Mouse (Mus musculus) fibroblast of lung, adult 2 months (primary cell): ENCODE measurements around the gene Ccnyl1.

Experiments used
- DNase-seq: peaks from one replicate; pipeline ENCODE4 v3.0.0-alpha.2; 2011; ENCODE audit warnings: low read depth

Gene Ccnyl1

DNA sequence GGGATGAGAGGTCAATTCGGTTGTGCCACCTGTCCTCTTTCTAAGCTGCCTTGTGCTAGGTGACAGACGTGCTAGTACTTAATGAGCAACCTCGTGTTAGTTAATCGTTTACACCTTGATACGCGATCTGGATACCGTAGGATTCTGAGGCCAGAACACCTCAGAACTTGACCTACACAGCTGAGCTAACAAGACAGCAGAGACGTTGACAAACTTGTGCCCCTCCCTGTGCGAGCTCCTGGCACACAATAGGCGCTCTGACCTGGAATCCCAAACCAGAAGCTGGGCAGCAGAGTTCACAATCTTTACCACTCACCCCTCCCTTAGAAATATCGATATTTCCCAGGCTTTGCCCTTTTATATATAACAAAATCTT lies 47.9 kb downstream of the Ccnyl1 start:
- DNase-seq: no peak

DNA sequence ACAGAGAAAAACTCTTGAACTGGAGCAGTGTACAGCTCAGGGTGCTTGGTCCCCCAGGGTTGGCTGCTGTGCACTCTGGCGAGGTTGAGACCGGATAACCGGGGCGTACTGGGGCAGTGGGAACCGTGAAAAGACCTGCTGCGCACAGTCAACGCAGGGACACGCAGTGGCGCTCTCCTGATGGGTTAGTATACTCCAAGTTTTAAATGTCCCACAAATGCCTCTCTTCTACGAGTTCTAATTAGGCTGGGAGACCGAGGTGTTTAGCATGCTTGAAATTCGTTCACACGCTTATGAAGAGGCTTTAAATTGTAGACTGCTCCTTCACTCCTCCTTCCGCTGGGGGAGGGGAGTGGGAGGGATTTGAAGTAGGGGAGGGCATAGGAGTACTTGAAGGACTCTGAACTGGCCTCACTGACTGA lies 48.4 kb downstream of the Ccnyl1 start:
- DNase-seq: no peak

DNA sequence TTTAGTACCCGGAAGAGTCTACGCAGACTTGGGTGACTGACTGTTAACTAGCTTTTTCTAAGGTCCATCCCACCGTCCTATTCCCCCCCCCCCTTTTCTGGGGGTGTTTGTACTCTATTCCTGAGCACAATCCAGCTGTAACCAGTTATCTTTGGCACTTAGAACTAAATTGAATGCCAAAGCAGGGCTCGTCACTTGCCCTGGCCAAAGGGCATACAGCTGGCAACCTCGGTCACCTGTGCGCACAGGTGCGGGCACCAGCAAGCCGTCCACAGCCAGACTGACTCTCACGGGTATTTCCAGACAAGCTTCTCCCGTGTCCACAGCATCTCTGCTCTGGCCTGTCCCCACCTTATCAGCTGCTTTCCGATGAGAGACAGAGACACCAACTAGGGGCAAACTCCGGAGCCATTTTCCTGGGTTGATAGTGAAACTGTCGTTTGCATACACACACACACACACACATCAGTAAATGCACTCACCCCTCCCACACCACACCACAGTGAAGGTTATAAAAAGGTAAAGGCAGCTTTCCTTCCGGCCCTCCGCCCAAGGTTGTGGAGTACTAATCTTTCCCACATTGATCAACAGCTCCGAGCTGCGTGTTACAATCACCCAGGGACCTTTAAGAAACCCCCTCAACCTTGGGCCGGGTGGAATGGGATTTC lies 52.6 kb downstream of the Ccnyl1 start:
- DNase-seq: no peak

DNA sequence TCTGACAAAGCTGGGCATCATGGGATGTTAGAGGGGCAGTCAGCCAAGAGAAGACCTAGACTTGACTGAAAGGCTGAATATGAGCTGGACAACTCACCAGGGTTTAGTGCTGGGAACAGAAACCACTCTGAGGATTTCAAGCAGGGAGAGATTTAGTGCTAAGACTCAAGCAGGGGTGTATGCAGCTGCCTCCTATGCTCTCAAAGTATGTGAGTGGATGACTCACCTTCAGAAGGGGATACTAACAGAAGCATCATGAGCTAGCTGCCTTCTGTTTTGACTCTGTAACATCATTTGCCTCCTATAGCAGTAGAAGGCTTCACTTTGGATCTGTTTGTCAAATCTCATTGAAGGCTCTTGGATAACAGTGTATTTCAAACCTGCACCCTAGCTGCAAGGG lies 54.4 kb downstream of the Ccnyl1 start:
- DNase-seq: no peak

DNA sequence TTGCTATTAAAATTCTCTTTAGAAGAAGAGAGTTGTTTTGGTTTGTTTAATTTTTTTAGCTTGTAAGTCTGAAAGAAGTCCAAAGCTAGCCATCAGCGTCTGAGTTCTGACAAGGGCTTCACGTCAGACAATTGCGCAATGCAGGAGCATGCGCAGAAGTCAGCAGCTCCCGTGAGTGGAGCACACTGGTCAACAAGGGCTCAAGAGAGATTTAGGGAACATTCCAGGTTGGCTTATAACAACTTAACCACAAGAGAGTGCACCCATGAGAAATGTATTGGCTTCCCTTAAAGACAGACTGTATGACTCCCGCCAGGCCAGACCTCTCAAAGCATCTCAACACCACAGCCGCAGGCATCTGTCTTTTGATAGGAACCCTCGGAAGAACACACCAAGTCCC lies 62.9 kb downstream of the Ccnyl1 start:
- peak; percentile 33 for DNase-seq

DNA sequence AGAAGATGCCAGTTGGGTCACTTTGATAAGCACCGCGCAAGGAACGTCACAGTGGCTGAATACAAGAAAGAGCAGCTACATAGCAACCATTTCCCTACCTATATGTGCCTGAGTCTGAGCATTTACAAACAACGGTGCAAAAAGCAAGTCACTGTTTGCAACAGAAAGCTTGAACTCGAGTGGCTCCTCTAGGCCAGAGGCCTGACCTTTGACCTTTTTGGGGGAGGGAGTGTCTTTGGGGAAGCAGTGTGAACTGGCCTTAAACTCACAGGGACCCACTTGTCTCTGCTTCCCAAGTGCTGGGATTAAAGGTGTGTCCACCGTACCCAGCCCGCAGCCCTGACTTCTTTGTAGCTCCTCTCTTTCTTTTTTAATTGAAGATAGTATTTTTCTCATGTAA lies 63.4 kb downstream of the Ccnyl1 start:
- DNase-seq: no peak

DNA sequence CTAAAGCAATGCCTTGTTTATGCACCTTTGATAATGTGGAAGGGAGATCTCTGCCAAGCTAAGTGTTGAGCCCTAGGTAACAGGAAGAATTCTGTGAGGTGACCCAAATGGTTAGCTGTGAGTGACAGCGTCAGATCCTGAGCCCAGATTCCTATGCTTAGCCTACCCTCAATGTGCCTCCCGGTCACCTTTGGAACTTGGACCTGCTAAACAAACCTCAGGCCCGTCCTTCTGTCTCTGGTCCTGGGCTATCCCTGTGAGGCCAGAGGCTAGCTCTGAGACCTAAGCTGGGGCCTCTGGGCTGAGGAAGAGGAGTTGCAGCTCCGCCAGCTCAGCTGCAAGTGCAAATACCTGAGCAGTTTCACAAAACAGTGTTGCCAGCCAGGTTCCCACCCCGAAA lies 64.4 kb downstream of the Ccnyl1 start:
- DNase-seq: no peak

DNA sequence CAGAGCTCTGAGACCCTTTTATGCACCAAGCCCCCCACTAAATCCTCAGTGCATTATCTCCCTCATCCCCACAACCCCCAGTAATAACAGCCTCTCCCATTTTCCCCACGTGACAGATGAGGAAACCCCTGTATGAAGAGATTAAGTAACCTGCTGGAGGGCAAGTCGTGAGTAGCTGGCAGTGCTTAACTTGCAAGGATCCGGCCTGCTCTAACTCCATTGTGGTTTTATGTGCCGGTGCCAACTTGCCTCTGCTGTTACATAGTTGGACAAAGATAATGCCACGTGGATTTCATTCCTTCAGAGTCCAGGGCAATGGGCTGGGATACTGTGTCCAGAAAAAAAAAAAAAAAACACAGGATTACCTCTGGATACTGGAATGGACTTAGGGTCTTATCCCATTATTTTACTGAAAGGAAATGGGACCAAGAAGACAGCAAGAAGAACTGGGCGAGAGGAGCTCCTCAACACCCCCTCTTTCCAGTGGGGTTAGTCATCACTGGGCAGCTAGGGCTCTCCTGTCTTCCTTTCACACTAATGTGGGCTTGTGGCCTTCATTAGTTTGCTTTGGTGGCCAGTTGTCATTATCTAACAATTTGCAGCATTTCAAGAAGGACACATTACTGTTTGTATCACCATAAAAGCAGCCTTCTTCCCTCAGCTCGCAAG lies 65.8 kb downstream of the Ccnyl1 start:
- DNase-seq: peak; percentile 36

DNA sequence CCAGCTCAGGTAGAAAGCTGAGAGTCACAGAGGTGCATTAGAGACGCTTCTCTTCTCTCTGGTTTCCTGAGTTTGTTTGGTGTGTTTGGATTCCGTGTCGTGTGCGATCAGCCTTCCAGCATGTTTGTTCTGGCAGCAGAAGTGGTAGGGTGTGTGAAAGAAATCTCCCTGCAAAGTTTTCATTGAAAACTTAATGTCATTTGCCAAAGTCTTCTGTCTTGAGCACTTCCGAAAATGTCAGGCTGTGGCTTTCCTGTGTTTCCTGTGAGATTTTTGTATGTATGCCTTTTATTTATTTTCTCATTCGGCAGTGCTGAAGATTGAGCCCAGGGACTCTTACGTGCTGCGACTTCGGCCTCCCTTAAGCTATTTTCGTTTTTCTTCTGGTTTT lies 66.4 kb downstream of the Ccnyl1 start:
- DNase-seq: peak; percentile 50

DNA sequence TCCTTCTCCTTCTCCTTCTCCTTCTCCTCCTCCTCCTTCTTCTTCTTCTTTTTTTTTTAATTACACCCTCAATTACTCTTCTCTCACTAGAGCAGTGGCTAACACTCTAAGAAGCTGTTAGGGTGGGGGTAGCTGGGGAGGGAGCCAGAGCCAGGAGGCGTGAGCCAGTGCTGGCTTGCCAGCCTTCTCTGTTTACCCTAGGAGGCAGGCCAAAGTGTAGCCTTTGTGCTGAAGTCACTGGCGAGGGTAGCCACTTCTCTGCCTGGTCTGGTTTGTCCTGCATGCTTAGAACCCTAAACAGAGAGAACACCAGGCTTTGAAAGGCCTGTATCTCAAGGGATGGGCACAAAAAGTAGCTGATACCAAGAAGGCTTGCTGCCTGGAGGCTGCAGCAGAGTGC lies 67.0 kb downstream of the Ccnyl1 start:
- DNase-seq: peak; percentile 25

DNA sequence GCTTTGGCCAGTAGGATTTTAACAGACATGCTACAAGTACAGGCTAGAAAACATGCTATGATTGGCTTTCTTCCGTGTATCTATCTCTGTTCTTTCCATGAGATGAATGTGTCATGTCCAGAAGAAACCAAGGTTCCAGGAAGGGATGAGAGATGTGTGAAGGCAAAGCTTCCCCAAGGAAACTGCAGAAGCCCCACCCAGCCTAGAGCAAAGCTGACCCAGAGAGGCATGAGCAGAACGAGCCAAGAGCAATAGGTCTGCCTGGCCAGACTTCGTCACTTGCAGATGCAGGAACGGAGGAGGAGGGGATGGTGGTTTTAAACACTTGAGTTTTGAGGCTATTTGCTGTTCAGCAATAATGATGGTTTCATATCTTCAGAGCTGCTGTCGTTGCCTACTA lies 67.5 kb downstream of the Ccnyl1 start:
- peak; percentile 19 for DNase-seq

DNA sequence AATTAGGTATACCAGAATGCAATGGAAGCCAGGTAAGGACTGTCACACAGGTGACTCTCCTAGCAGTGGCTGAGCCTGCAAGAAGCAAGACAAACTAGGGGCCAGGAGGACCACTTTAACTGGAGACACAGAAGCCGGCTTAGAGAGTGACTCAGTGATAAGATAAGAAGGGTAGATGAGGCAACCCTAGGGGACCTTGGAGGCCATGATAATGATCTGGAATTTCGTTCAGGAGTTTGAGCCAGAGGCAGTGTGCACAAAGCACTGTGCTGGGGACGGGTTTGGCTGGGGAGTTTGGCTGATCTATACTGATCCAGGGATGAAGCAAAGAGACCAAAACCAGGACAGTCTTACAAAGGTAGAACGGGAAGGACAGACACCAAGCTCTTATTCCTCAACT lies 71.4 kb downstream of the Ccnyl1 start:
- DNase-seq: no peak

DNA sequence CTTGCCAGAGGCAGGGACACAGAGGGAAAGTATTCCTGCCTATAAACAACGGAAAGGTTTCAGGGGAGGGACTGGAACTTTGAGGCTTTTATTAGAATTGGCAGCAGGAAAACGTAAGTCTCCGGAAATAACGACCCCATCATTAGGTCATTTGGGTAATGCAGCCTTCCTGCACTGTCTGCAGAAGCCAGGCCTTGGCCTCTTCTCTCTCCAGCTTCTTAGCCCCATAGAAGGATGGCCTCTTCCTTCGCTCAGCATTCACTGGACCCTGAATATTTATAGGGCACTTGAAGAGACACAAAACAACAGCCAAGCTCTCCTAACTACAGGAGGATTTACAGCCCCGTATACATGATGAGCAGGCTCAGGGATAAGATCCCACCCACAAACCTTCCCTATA lies 79.9 kb downstream of the Ccnyl1 start:
- no peak for DNase-seq

DNA sequence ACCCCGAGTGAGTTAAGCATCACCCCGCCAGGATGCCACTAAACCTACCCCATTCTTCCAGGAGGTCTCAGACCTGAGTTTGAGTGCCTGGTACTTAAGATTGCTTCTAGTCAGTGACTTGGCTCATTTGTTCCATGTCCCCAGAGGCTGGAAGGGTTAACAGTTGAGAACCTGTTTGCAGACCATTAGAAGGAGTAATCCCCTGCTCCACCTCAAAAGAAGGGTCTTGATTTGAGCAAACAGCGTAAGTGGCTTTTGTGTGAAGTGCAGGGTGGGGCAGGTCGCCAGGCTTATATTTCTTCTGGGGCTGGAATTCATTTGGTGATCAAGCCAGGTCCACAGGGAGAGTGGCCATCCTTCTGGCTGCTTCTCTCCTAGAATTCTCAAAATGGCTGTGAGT lies 83.0 kb downstream of the Ccnyl1 start:
- DNase-seq: no peak
